Mouse (Mus musculus) testis, adult 2 months (tissue): ENCODE results near the gene Sept12.

Experiments used
- CTCF ChIP-seq: fragments of 200-500 bp; IDR thresholded peaks from 2 replicates; pipeline ENCODE4 v1.5.1; 2012; ENCODE audit warnings: low read depth, mild to moderate bottlenecking, inconsistent platforms, low read length, moderate library complexity; ENCODE audit not compliant: control insufficient read depth, insufficient read depth, insufficient replicate concordance
- POLR2A ChIP-seq: fragments of 200-500 bp; IDR thresholded peaks from 2 replicates; pipeline ENCODE4 v1.6.1; 2012; ENCODE audit warnings: low read depth, mild to moderate bottlenecking, inconsistent platforms, low read length, moderate library complexity; ENCODE audit not compliant: control insufficient read depth

DNA sequence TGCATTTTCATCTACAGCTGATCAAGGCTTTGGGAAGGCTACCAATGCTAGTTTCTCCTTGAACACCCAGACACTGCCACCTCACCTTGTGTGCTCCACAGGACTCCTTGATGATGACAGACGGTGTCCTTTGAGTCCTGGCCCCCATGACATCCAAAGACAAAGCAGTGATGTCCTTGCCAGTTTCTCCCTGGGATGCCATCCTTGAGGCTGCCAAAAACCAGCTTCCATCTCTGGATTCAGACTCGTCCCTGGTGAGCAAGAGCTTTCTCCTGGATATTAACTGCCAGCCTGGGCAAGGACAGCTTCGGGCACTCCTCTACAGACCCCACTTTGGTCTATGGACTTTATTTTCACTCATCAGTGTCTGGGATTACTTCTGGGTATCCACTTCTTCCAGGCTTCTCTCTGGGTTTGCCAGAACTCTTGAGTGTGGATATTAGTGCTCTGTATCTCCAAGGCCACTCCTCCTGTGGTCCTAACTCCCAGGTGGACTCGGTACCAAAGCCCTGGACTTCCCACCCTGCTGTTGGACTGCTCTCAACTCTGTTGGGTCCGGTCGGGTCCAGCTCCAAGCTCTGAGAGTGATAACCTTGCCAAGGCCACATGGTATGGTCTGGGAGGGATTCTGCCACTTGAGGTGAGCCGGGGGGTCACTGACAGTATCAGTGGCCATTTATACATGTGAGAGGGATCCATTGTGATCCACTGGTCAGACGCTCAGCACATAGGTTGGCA, 32.1 kb downstream of the Sept12 start:
- TF ChIP-seq POLR2A (no peak), CTCF (no peak)
